Mouse (Mus musculus): Measurements from ENCODE around the gene Acss1.

Gene Acss1

GRCm38 (mm10) chr2:150666723-150667064 is 1.6 kb downstream of the Acss1 start:
- DNase-seq (ENCODE audit: low read depth in 2 of 2, low spot score in 2 of 2): no peak

- DNase-seq (ENCODE audit: low read depth in 2 of 2, low spot score in 2 of 2): no peak
These were observed 2.5 kb downstream of the Acss1 start for GRCm38 (mm10) chr2:150665534-150666451.

GRCm38 (mm10) chr2:150665006-150665405 is 3.3 kb downstream of the Acss1 start:
- DNase-seq (ENCODE audit: low read depth in 2 of 2, low spot score in 2 of 2): no peak

GRCm38 (mm10) chr2:150664152-150664920 is 4.0 kb downstream of the Acss1 start:
- no peak for DNase-seq (ENCODE audit: low read depth in 2 of 2, low spot score in 2 of 2)

GRCm38 (mm10) chr2:150663255-150663654 is 5.0 kb downstream of the Acss1 start:
- no peak for DNase-seq (ENCODE audit: low read depth in 2 of 2, low spot score in 2 of 2)

GRCm38 (mm10) chr2:150662007-150662406 is 6.3 kb downstream of the Acss1 start:
- DNase-seq (ENCODE audit: low read depth in 2 of 2, low spot score in 2 of 2): no peak

GRCm38 (mm10) chr2:150660668-150661451 is 7.4 kb downstream of the Acss1 start:
- no peak for DNase-seq (ENCODE audit: low read depth in 2 of 2, low spot score in 2 of 2)

- DNase-seq (ENCODE audit: low read depth in 2 of 2, low spot score in 2 of 2): no peak
These were observed 8.3 kb downstream of the Acss1 start for GRCm38 (mm10) chr2:150660049-150660448.

- no peak for DNase-seq (ENCODE audit: low read depth in 2 of 2, low spot score in 2 of 2)
These were observed 11.1 kb downstream of the Acss1 start for GRCm38 (mm10) chr2:150656975-150657768.

GRCm38 (mm10) chr2:150656112-150656511 is 12.2 kb downstream of the Acss1 start:
- no peak for DNase-seq (ENCODE audit: low read depth in 2 of 2, low spot score in 2 of 2)

- no peak for DNase-seq (ENCODE audit: low read depth in 2 of 2, low spot score in 2 of 2)
These were observed 13.0 kb downstream of the Acss1 start for GRCm38 (mm10) chr2:150655290-150655689.

- no peak for DNase-seq (ENCODE audit: low read depth in 2 of 2, low spot score in 2 of 2)
These were observed 13.5 kb downstream of the Acss1 start for GRCm38 (mm10) chr2:150654814-150655213.

- no peak for DNase-seq (ENCODE audit: low read depth in 2 of 2, low spot score in 2 of 2)
These were observed 16.9 kb downstream of the Acss1 start for GRCm38 (mm10) chr2:150651366-150651765.

- no peak for DNase-seq (ENCODE audit: low read depth in 2 of 2, low spot score in 2 of 2)
These were observed 17.7 kb downstream of the Acss1 start for GRCm38 (mm10) chr2:150650511-150651074.

GRCm38 (mm10) chr2:150648300-150648895 is 19.9 kb downstream of the Acss1 start:
- DNase-seq (ENCODE audit: low read depth in 2 of 2, low spot score in 2 of 2): no peak

GRCm38 (mm10) chr2:150647681-150648299 is 20.5 kb downstream of the Acss1 start:
- no peak for DNase-seq (ENCODE audit: low read depth in 2 of 2, low spot score in 2 of 2)

- DNase-seq (ENCODE audit: low read depth in 2 of 2, low spot score in 2 of 2): no peak
These were observed 21.7 kb downstream of the Acss1 start for GRCm38 (mm10) chr2:150646411-150647121.

- no peak for DNase-seq (ENCODE audit: low read depth in 2 of 2, low spot score in 2 of 2)
These were observed 23.1 kb downstream of the Acss1 start for GRCm38 (mm10) chr2:150645225-150645624.

All from CD8-positive naive resting alpha-beta T cell, adult 2 months (primary cell).